8 mouse cellular contexts compared by ENCODE assay signal in the genomic region with DNA sequence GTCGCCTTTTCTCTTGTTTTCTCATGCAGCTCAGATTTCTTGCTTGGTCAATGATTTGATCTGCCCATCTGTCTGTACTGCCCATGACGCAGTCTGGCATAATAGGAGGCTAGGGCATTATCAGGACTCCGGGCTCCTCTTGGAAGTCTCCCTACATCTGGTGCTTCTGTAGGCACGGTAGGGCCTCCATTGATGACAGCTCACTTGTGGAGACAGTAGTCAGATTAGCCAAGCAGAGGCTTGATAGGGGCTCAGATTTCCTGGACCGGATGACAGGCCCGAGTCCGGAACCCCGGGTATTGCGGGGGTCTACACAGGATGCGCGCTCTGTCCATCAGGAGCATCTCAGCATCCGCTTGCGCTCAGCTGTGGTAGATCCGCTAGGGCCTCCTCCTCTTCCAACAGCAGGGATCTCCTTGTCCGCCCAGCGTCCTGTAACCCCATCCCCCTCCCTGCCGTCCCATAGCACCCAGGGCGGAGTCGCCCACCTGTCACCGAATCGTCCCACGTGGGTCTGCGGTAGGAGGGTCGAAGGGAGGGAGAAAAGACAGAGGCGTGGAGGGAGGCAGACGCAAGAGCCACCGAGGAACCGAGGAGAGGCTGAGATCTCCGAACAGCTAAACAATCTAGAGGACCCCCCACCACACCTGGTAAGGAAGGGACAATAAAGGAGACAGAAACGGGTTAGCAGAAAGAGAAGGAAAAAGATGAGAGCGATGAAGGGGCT. TPM values are rescaled to one million over a fixed set of nuclear protein-coding genes. Genes with fewer than 3 reads are reported as not detected.
DNase-seq lines count a peak whose midpoint lies in the region; ATAC-seq and TF ChIP-seq lines count a peak whose summit lies in the region.

No protein-coding gene starts in this region.

- peaks cover 23% of the 10 kb centered on the region for H3K79me2 ChIP-seq in liver, adult 2 months (ENCODE audit: control insufficient read depth, insufficient read depth, low read length)
- peaks cover 42% of the 10 kb centered on the region for H3K79me2 ChIP-seq in myocyte (ENCODE audit: control insufficient read depth, insufficient read depth)

- no peaks in the 10 kb centered on the region for H3K27me3 ChIP-seq in heart, embryonic 11.5 days (ENCODE audit: control insufficient read depth, insufficient read depth, low read length)
- H3K27me3 ChIP-seq in kidney, embryonic 16.5 days (ENCODE audit: insufficient read depth, low read length) = no peaks in the 10 kb centered on the region
- no peaks in the 10 kb centered on the region for H3K27me3 ChIP-seq in liver, adult 2 months (ENCODE audit: control insufficient read depth, insufficient read depth, low read length)
- no peaks in the 10 kb centered on the region for H3K27me3 ChIP-seq in myocyte (ENCODE audit: control insufficient read depth, insufficient read depth, insufficient read length)

- peak overlapping the region; percentile 97 for H3K4me3 ChIP-seq in bone marrow, adult 2 months (replicated peaks; ENCODE audit: control insufficient read depth, low read depth, low read length)
- H3K4me3 ChIP-seq in embryonic fibroblast, embryonic 13.5 days (ENCODE audit: insufficient read depth, low read length) = peak overlapping the region; percentile 92
- peak overlapping the region; percentile 74 for H3K4me3 ChIP-seq in heart, embryonic 11.5 days (ENCODE audit: low read depth, low read length)
- H3K4me3 ChIP-seq in kidney, embryonic 16.5 days (ENCODE audit: low read length) = peak overlapping the region; percentile 100
- peak overlapping the region; percentile 95 for H3K4me3 ChIP-seq in liver, adult 2 months (ENCODE audit: insufficient read depth, low read depth, low read length)
- H3K4me3 ChIP-seq in myocyte = peak overlapping the region; percentile 81

- peak overlapping the region; percentile 96 for H3ac ChIP-seq in myocyte (ENCODE audit: control insufficient read depth, insufficient read length)

- peak overlapping the region; percentile 12; the same call in 1 of the 2 replicates for H3K27ac ChIP-seq in bone marrow, adult 2 months (ENCODE audit: control insufficient read depth, insufficient read depth, low read depth, low read length, poor library complexity)
- H3K27ac ChIP-seq in embryonic fibroblast, embryonic 13.5 days (ENCODE audit: insufficient read depth, low read length) = peak overlapping the region; percentile 57
- H3K27ac ChIP-seq in heart, embryonic 11.5 days (ENCODE audit: low read depth, low read length) = peak overlapping the region; percentile 99
- peak overlapping the region; percentile 98 for H3K27ac ChIP-seq in kidney, embryonic 16.5 days (ENCODE audit: low read length)
- peak overlapping the region; percentile 64 for H3K27ac ChIP-seq in liver, adult 2 months (replicated peaks; ENCODE audit: insufficient read depth, low read depth, low read length)

- H3K4me1 ChIP-seq in bone marrow, adult 2 months (ENCODE audit: control insufficient read depth, insufficient read depth, low read length) = peaks cover 5% of the 10 kb centered on the region
- peaks cover 16% of the 10 kb centered on the region for H3K4me1 ChIP-seq in embryonic fibroblast, embryonic 13.5 days (ENCODE audit: control insufficient read depth, insufficient read depth, low read length)
- H3K4me1 ChIP-seq in heart, embryonic 11.5 days (ENCODE audit: control insufficient read depth, insufficient read depth, low read length) = peaks cover 36% of the 10 kb centered on the region
- H3K4me1 ChIP-seq in kidney, embryonic 16.5 days (ENCODE audit: insufficient read depth, low read length) = peaks cover 39% of the 10 kb centered on the region
- peaks cover 21% of the 10 kb centered on the region for H3K4me1 ChIP-seq in liver, adult 2 months (ENCODE audit: control insufficient read depth, insufficient read depth, low read length)

- H3K36me3 ChIP-seq in heart, embryonic 11.5 days (ENCODE audit: control insufficient read depth, insufficient read depth, low read length) = peaks cover 5% of the 10 kb centered on the region; the same call in 1 of the 2 replicates
- peaks cover 8% of the 10 kb centered on the region for H3K36me3 ChIP-seq in kidney, embryonic 16.5 days (ENCODE audit: insufficient read depth, low read length)
- peaks cover 11% of the 10 kb centered on the region for H3K36me3 ChIP-seq in liver, adult 2 months (ENCODE audit: control insufficient read depth, insufficient read depth, low read length)
- H3K36me3 ChIP-seq in myocyte (ENCODE audit: control insufficient read depth, insufficient read depth) = peaks cover 13% of the 10 kb centered on the region

- peak; percentile 65 for DNase-seq in 416B (ENCODE audit: low read depth)
- no peak for DNase-seq in liver, adult 2 months (ENCODE audit: extremely low read depth, low read depth, low spot score)
- DNase-seq in spleen, postnatal 4 days (ENCODE audit: low spot score in 2 of 2) = peak; percentile 46 to 76

- H3K4me2 ChIP-seq in heart, embryonic 11.5 days = peak overlapping the region; percentile 92
- H3K4me2 ChIP-seq in kidney, embryonic 16.5 days (replicated peaks; ENCODE audit: low read depth, low read length) = peak overlapping the region; percentile 91
- peak overlapping the region; percentile 64 for H3K4me2 ChIP-seq in myocyte (ENCODE audit: low read depth)

- no peaks in the 10 kb centered on the region for H3K9me3 ChIP-seq in heart, embryonic 11.5 days (replicated peaks; ENCODE audit: control insufficient read depth, low read length)
- no peaks in the 10 kb centered on the region for H3K9me3 ChIP-seq in kidney, embryonic 16.5 days (ENCODE audit: low read length)

- no peak for TF ChIP-seq POLR2A in bone marrow, adult 2 months (IDR thresholded peaks at IDR 0.05; ENCODE audit: borderline replicate concordance, control insufficient read depth, low read depth, low read length)
- TF ChIP-seq POLR2A in embryonic fibroblast, embryonic 13.5 days (IDR thresholded peaks at IDR 0.05; ENCODE audit: low read depth, low read length) = peak; percentile 76
- 0 out of 2 replicates have a peak, but pooled peaks have one; percentile 17 for TF ChIP-seq POLR2A in liver, adult 2 months (IDR thresholded peaks at IDR 0.05; ENCODE audit: extremely low read depth, insufficient read depth, low read length)
- peak; percentile 76 for TF ChIP-seq POLR2A in myocyte (IDR thresholded peaks at IDR 0.05; ENCODE audit: insufficient read length, low read depth)

- H3K9ac ChIP-seq in heart, embryonic 11.5 days (ENCODE audit: low read depth, low read length) = peak overlapping the region; percentile 88
- H3K9ac ChIP-seq in kidney, embryonic 16.5 days (replicated peaks; ENCODE audit: low read length) = peak overlapping the region; percentile 92
- H3K9ac ChIP-seq in liver, adult 2 months (ENCODE audit: low read depth, low read length) = peak overlapping the region; percentile 73

- WGBS in bone marrow, adult 2 months = 1% methylated on average over 31 of the region's 31 CpGs
- whole genome bisulfite sequencing in heart, embryonic 11.5 days (ENCODE audit: insufficient replicate concordance) = 1% methylated on average over 31 of the region's 31 CpGs
- WGBS in kidney, embryonic 16.5 days = 1% methylated on average over 31 of the region's 31 CpGs
- 6% methylated on average over 31 of the region's 31 CpGs for WGBS in liver, adult 2 months

- no peak for TF ChIP-seq CTCF in bone marrow, adult 2 months (IDR thresholded peaks at IDR 0.05; ENCODE audit: control insufficient read depth, insufficient read depth, low read length)
- no peak for TF ChIP-seq CTCF in embryonic fibroblast, embryonic 13.5 days (IDR thresholded peaks at IDR 0.05; ENCODE audit: borderline replicate concordance, insufficient read depth, low read length)
- TF ChIP-seq CTCF in liver, adult 2 months (IDR thresholded peaks at IDR 0.05; ENCODE audit: low read depth, low read length) = no peak

- peak; percentile 68 for ATAC-seq in heart, embryonic 11.5 days (replicated peaks; ENCODE audit: insufficient number of reproducible peaks, low FRiP score, low TSS enrichment)
- ATAC-seq in kidney, embryonic 16.5 days (ENCODE audit: low FRiP score, low TSS enrichment) = peak; percentile 81

TF ChIP-seq in myocyte, 11 proteins besides CTCF, POLR2A, EP300 and RAD21 (continues in another document):
- peak; percentile 90 for TF ChIP-seq POLR2AphosphoS2 (IDR thresholded peaks at IDR 0.05; ENCODE audit: insufficient read length, low read depth)
- TF ChIP-seq USF1 (IDR thresholded peaks at IDR 0.05; ENCODE audit: low read depth) = peak; percentile 86
- TF ChIP-seq MAX (IDR thresholded peaks at IDR 0.05; ENCODE audit: low read depth) = no peak
- peak; percentile 79 for TF ChIP-seq TCF3 (IDR thresholded peaks at IDR 0.05; ENCODE audit: insufficient read length, low read depth)
- no peak for TF ChIP-seq E2F4 (IDR thresholded peaks at IDR 0.05; ENCODE audit: insufficient read depth)
- peak; percentile 5 for TF ChIP-seq TCF12 (IDR thresholded peaks at IDR 0.05; ENCODE audit: insufficient read depth, poor library complexity, severe bottlenecking)
- TF ChIP-seq MYOD1 (IDR thresholded peaks at IDR 0.05; ENCODE audit: control insufficient read depth in 1 of 3, insufficient read length in 2 of 3, low read depth in 2 of 3) = peak in 2 of 3 experiments; percentile 95 to 98
- TF ChIP-seq REST (IDR thresholded peaks at IDR 0.05; ENCODE audit: insufficient read depth, insufficient read length) = no peak
- peak; percentile 63 to 97 (median 94) for TF ChIP-seq MYOG (IDR thresholded peaks at IDR 0.05; ENCODE audit: control insufficient read depth in 1 of 3, insufficient read depth in 1 of 3, insufficient read length in 2 of 3, low read depth in 2 of 3)
- no peak for TF ChIP-seq SRF (IDR thresholded peaks at IDR 0.05; ENCODE audit: control insufficient read depth, insufficient read length, low read depth)

RNA-seq across cellular contexts. Expression of gene Prkar1a, which starts 0.9 kb away (rescaled TPM):
- 46.3 and 64.2 TPM in 2 replicates for polyA plus RNA-seq in bone marrow, adult 2 months (2011; ENCODE audit: insufficient read depth, insufficient read length, low replicate concordance, missing spikeins)
- polyA plus RNA-seq in embryonic fibroblast, embryonic 13.5 days (2011; ENCODE audit: insufficient read length, low read depth, missing spikeins) = 215 and 254 TPM in 2 replicates
- polyA plus RNA-seq in heart, embryonic 11.5 days (2014; fragmentation: Nextera tagmentation; extraction: Ambion mirVana) = 435 and 522 TPM in 2 replicates
- 375 and 395 TPM in 2 replicates for polyA plus RNA-seq in kidney, embryonic 16.5 days (2015; fragmentation: Nextera tagmentation; extraction: Ambion mirVana)
- 47.2 and 56.4 TPM in 2 replicates for total RNA-seq in liver, adult 2 months (2014; rRNA removed)
- polyA plus RNA-seq in liver, adult 2 months (2012; rRNA removed) = 51.1 and 59.9 TPM in 2 replicates
- polyA plus RNA-seq in myocyte (2012; fragmentation: generic; extraction: Trizol) = 406 TPM

RNA-seq across cellular contexts. Expression of gene Wipi1, which starts 38.4 kb away (rescaled TPM):
- polyA plus RNA-seq in bone marrow, adult 2 months (2011; ENCODE audit: insufficient read depth, insufficient read length, low replicate concordance, missing spikeins) = 13.3 and 18.3 TPM in 2 replicates
- 87.9 and 111 TPM in 2 replicates for polyA plus RNA-seq in embryonic fibroblast, embryonic 13.5 days (2011; ENCODE audit: insufficient read length, low read depth, missing spikeins)
- 23.6 and 27.1 TPM in 2 replicates for polyA plus RNA-seq in heart, embryonic 11.5 days (2014; fragmentation: Nextera tagmentation; extraction: Ambion mirVana)
- polyA plus RNA-seq in kidney, embryonic 16.5 days (2015; fragmentation: Nextera tagmentation; extraction: Ambion mirVana) = 35.8 and 36.4 TPM in 2 replicates
- total RNA-seq in liver, adult 2 months (2014; rRNA removed) = 8.5 and 8.8 TPM in 2 replicates
- polyA plus RNA-seq in liver, adult 2 months (2012; rRNA removed) = 6.4 and 7.3 TPM in 2 replicates
- polyA plus RNA-seq in myocyte (2012; fragmentation: generic; extraction: Trizol) = 71.9 TPM

Comparison
In these comparisons a context has a peak if more than half of its experiments do, and no peak if none do; other contexts are left out.
1. H3K27ac ChIP-seq: peak in every context shown above with its lines; median percentile 99 in heart, embryonic 11.5 days; 98 in kidney, embryonic 16.5 days; 64 in liver, adult 2 months; 57 in embryonic fibroblast, embryonic 13.5 days; 12 in bone marrow, adult 2 months.